Mouse (Mus musculus): Measurements from ENCODE around the gene Adgrf5.
"Not testable (repeated sequence)": the region's sequence is repeated elsewhere in the genome, so short reads cannot be mapped to it uniquely, and the experiment has no call there.

Adgrf5 gene

GRCm38 (mm10) chr17:43359826-43360619, at the start of gene Adgrf5:
Adgrf5 (plus strand) TSS chr17:43360451.
- peak; percentile 27 for DNase-seq (ENCODE audit: extremely low spot score, low spot score)

- no peak for DNase-seq (ENCODE audit: extremely low spot score, low spot score)
Measured at GRCm38 (mm10) chr17:43325986-43326671, 34.1 kb upstream of the Adgrf5 start.

- DNase-seq (ENCODE audit: extremely low spot score, low spot score), result peak; percentile 76
Measured at GRCm38 (mm10) chr17:43326726-43327700, 33.2 kb upstream of the Adgrf5 start.

- DNase-seq (ENCODE audit: extremely low spot score, low spot score), result no peak
Measured at GRCm38 (mm10) chr17:43327810-43328209, 32.4 kb upstream of the Adgrf5 start.

GRCm38 (mm10) chr17:43329216-43329615, 31.0 kb upstream of the Adgrf5 start:
- no peak for DNase-seq (ENCODE audit: extremely low spot score, low spot score)

GRCm38 (mm10) chr17:43329761-43330183, 30.5 kb upstream of the Adgrf5 start:
- DNase-seq (ENCODE audit: extremely low spot score, low spot score), result no peak

GRCm38 (mm10) chr17:43332686-43333085, 27.6 kb upstream of the Adgrf5 start:
- DNase-seq (ENCODE audit: extremely low spot score, low spot score), result no peak

- no peak for DNase-seq (ENCODE audit: extremely low spot score, low spot score)
Measured at GRCm38 (mm10) chr17:43334074-43334473, 26.2 kb upstream of the Adgrf5 start.

- no peak for DNase-seq (ENCODE audit: extremely low spot score, low spot score)
Measured at GRCm38 (mm10) chr17:43337643-43338042, 22.6 kb upstream of the Adgrf5 start.

- no peak for DNase-seq (ENCODE audit: extremely low spot score, low spot score)
Measured at GRCm38 (mm10) chr17:43338279-43338678, 22.0 kb upstream of the Adgrf5 start.

GRCm38 (mm10) chr17:43346499-43346898, 13.8 kb upstream of the Adgrf5 start:
- DNase-seq (ENCODE audit: extremely low spot score, low spot score), result not testable (repeated sequence)

GRCm38 (mm10) chr17:43357902-43358539, 2.2 kb upstream of the Adgrf5 start:
- no peak for DNase-seq (ENCODE audit: extremely low spot score, low spot score)

GRCm38 (mm10) chr17:43361021-43361420, 770 bp downstream of the Adgrf5 start:
- no peak for DNase-seq (ENCODE audit: extremely low spot score, low spot score)

GRCm38 (mm10) chr17:43362362-43362761, 2.1 kb downstream of the Adgrf5 start:
- no peak for DNase-seq (ENCODE audit: extremely low spot score, low spot score)

- DNase-seq (ENCODE audit: extremely low spot score, low spot score), result no peak
Measured at GRCm38 (mm10) chr17:43362881-43363280, 2.6 kb downstream of the Adgrf5 start.

GRCm38 (mm10) chr17:43363921-43364320, 3.7 kb downstream of the Adgrf5 start:
- no peak for DNase-seq (ENCODE audit: extremely low spot score, low spot score)

- DNase-seq (ENCODE audit: extremely low spot score, low spot score), result no peak
Measured at GRCm38 (mm10) chr17:43365297-43365696, 5.0 kb downstream of the Adgrf5 start.

GRCm38 (mm10) chr17:43366486-43366885, 6.2 kb downstream of the Adgrf5 start:
- DNase-seq (ENCODE audit: extremely low spot score, low spot score), result no peak

- no peak for DNase-seq (ENCODE audit: extremely low spot score, low spot score)
Measured at GRCm38 (mm10) chr17:43368171-43368576, 7.9 kb downstream of the Adgrf5 start.

- no peak for DNase-seq (ENCODE audit: extremely low spot score, low spot score)
Measured at GRCm38 (mm10) chr17:43372604-43373003, 12.4 kb downstream of the Adgrf5 start.

GRCm38 (mm10) chr17:43374020-43374419, 13.8 kb downstream of the Adgrf5 start:
- no peak for DNase-seq (ENCODE audit: extremely low spot score, low spot score)
